Mouse (Mus musculus) layer of hippocampus, adult 9-11 months (tissue): Measurements from ENCODE around the gene Zfp526.
"Not testable (repeated sequence)": the region's sequence is repeated elsewhere in the genome, so short reads cannot be mapped to it uniquely, and the experiment has no call there.

ENCODE experiments used
- DNase-seq: peaks from one replicate; pipeline ENCODE4 v3.0.0; 2022

Zfp526 gene

GRCm38 (mm10) chr7:25243361-25243760 lies 22.1 kb downstream of the Zfp526 start:
- no peak for DNase-seq

GRCm38 (mm10) chr7:25244562-25245369 lies 23.5 kb downstream of the Zfp526 start:
- DNase-seq, result no peak

- DNase-seq, result peak; percentile 78
These were observed 25.0 kb downstream of the Zfp526 start for GRCm38 (mm10) chr7:25246079-25246758.

- no peak for DNase-seq
These were observed 25.5 kb downstream of the Zfp526 start for GRCm38 (mm10) chr7:25246759-25247137.

GRCm38 (mm10) chr7:25247498-25247897 lies 26.3 kb downstream of the Zfp526 start:
- no peak for DNase-seq

- peak; percentile 91 for DNase-seq
These were observed 26.9 kb downstream of the Zfp526 start for GRCm38 (mm10) chr7:25248018-25248647.

- DNase-seq, result no peak
These were observed 27.7 kb downstream of the Zfp526 start for GRCm38 (mm10) chr7:25248846-25249313.

- peak; percentile 78 for DNase-seq
These were observed 28.3 kb downstream of the Zfp526 start for GRCm38 (mm10) chr7:25249314-25250140.

GRCm38 (mm10) chr7:25250141-25250972 lies 29.1 kb downstream of the Zfp526 start, which contains the start of gene Erf:
Gene Erf (minus strand): TSS chr7:25250761.
- DNase-seq, result peak; percentile 97

GRCm38 (mm10) chr7:25251071-25251791 lies 30.0 kb downstream of the Zfp526 start:
- DNase-seq, result no peak

GRCm38 (mm10) chr7:25251822-25252221 lies 30.6 kb downstream of the Zfp526 start:
- no peak for DNase-seq

- no peak for DNase-seq
These were observed 40.7 kb downstream of the Zfp526 start for GRCm38 (mm10) chr7:25261896-25262295.

GRCm38 (mm10) chr7:25263968-25264870 lies 43.0 kb downstream of the Zfp526 start:
- DNase-seq, result peak; percentile 6

GRCm38 (mm10) chr7:25265743-25266142 lies 44.5 kb downstream of the Zfp526 start:
- DNase-seq, result not testable (repeated sequence)

GRCm38 (mm10) chr7:25266180-25266962 lies 45.1 kb downstream of the Zfp526 start:
- no peak for DNase-seq

GRCm38 (mm10) chr7:25267301-25267750 lies 46.1 kb downstream of the Zfp526 start, which contains the start of gene Cic:
Gene Cic (plus strand): TSS chr7:25267704.
- peak; percentile 100 for DNase-seq

GRCm38 (mm10) chr7:25267751-25268463 lies 46.7 kb downstream of the Zfp526 start:
- DNase-seq, result peak; percentile 100

GRCm38 (mm10) chr7:25268588-25268987 lies 47.4 kb downstream of the Zfp526 start:
- peak; percentile 11 for DNase-seq
